Mouse (Mus musculus) kidney, postnatal 0 days (tissue): ENCODE measurements around the gene Gabra1. TPM values are rescaled to one million over a fixed set of nuclear protein-coding genes. Genes with fewer than 3 reads are reported as not detected.

Experiments
- ATAC-seq: fragments of 200-750 bp; cut with Nextera tagmentation; replicated peaks from 2 replicates; pipeline ENCODE4 v1.8.0; 2017; ENCODE audit warnings: low read depth, moderate number of reproducible peaks, moderate TSS enrichment, moderate library complexity; ENCODE audit not compliant: low FRiP score
- DNase-seq: peaks from one replicate; pipeline ENCODE4 v3.0.0-alpha.2; 2016; ENCODE audit warnings: low spot score
- H3K27ac ChIP-seq: fragments of 300-500 bp; sonication (generic); 2 replicates; pipeline ENCODE4 v1.5.1; 2014; ENCODE audit warnings: mild to moderate bottlenecking
- H3K27me3 ChIP-seq: fragments of 300-500 bp; sonication (generic); 2 replicates; pipeline ENCODE4 v1.6.1; 2014; ENCODE audit warnings: low read length, mixed read lengths; ENCODE audit not compliant: insufficient read depth
- H3K36me3 ChIP-seq: fragments of 300-500 bp; sonication (generic); 2 replicates; pipeline ENCODE4 v1.6.1; 2014; ENCODE audit warnings: low read length, mixed read lengths; ENCODE audit not compliant: insufficient read depth
- H3K4me1 ChIP-seq: fragments of 300-500 bp; sonication (generic); replicated peaks from 2 replicates; pipeline ENCODE4 v1.6.1; 2014; ENCODE audit warnings: antibody characterized with exemption, low read length, mixed read lengths; ENCODE audit not compliant: insufficient read depth
- H3K4me2 ChIP-seq: fragments of 300-500 bp; sonication (generic); 2 replicates; pipeline ENCODE4 v1.6.1; 2014; ENCODE audit warnings: mild to moderate bottlenecking, low read length, moderate library complexity, mixed read lengths
- H3K4me3 ChIP-seq: fragments of 300-500 bp; sonication (generic); replicated peaks from 2 replicates; pipeline ENCODE4 v1.5.1; 2014; ENCODE audit warnings: low read depth, low read length
- H3K9ac ChIP-seq: fragments of 300-500 bp; sonication (generic); 2 replicates; pipeline ENCODE4 v1.6.1; 2014; ENCODE audit warnings: low read depth, low read length
- H3K9me3 ChIP-seq: fragments of 300-500 bp; sonication (generic); replicated peaks from 2 replicates; pipeline ENCODE4 v1.6.1; 2016; ENCODE audit warnings: low read length, inconsistent platforms, mixed read lengths
- CTCF ChIP-seq: IDR thresholded peaks from 2 replicates; pipeline ENCODE4 v1.5.1; 2016; ENCODE audit warnings: antibody characterized with exemption, low read depth, mild to moderate bottlenecking, moderate library complexity
- WGBS: fragments of 180-500 bp; shearing (Covaris S2); extraction: QIAGEN DNeasy Blood & Tissue Kit; methylation state at CpG from one replicate; pipeline ENCODE4 v1.1.7; 2014; 5-methylcytosine and 5-hydroxymethylcytosine counted together
- polyA plus RNA-seq: library from polyadenylated mRNA; unstranded; fragments of >200 nt; fragmentation: Nextera tagmentation; extraction: Ambion mirVana; gene quantifications from 2 replicates; pipeline ENCODE4 v1.2.1, GENCODE M21; 2015

Gene Gabra1
- polyA plus RNA-seq, 1 experiment from 2014 or later: 0.68 TPM

DNA sequence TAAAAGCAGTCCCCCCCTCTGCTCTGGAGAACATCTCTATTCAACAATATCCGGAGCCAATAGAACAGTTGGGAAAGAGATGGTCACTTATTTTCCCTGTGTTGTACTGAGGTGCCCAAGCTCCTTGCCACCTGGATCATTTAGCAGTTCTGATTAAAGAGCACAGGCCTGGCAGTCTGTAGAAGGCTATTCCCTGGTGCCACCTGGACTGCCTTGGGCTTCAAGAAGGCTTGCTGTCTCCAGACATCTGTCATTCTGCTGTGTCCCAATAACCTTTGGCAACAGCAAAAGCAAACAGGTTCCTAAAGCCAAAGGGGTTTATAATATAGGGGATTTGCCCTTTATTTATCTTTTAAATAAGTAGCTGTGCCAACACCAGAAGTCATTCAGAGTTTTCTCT, 65.8 kb downstream of the Gabra1 start:
- no peak for TF ChIP-seq CTCF
- Histone ChIP-seq H3K9ac (no peak overlapping the region), H3K9me3 (no peaks in the 10 kb centered on the region), H3K27ac (no peak overlapping the region), H3K36me3 (no peaks in the 10 kb centered on the region), H3K4me3 (no peak overlapping the region), H3K4me2 (no peak overlapping the region), H3K27me3 (no peaks in the 10 kb centered on the region), H3K4me1 (no peaks in the 10 kb centered on the region)
- DNase-seq (no peak), ATAC-seq (no peak)
- 95% methylated on average over 1 of the region's 1 CpGs for WGBS

DNA sequence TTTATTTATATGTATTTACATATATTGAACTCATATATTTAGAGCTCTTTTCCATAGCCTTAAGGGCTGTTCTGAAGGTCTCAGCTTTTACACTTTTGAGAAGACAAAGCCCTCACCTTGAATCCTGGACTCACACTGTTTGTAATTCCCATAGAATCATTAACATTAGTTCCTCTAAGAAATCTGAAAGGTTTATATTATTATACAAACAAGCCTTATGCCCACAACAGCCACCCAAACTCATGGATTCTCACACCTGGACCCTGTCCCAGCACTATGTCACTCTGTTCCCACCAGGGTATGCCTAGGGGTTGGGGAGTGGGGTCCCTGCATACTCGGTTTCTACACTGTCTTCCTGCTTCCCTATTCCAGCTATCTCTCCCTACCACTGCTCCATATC, 72.7 kb downstream of the Gabra1 start:
- no peaks in the 10 kb centered on the region for H3K4me1 ChIP-seq

DNA sequence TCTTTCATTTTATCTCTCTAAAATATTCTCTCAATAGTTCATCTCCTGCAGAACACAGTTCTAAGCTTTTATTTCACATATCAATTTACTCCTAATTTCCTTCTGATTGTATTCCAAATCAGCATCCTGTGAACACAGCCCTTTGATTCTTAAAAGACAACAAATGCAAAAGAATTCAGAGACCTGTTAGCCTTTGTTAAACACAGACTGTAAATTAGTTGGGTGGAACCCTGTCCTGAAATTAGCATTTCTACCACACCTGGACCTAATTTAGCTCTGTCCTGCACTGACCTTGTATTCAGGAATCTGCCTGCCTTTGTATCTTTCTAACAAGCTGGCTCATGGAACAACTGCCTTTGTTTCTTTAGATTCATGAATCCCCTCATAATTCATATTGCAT, 73.1 kb downstream of the Gabra1 start:
- Histone ChIP-seq H3K4me2 (no peak overlapping the region), H3K36me3 (no peaks in the 10 kb centered on the region), H3K4me1 (no peaks in the 10 kb centered on the region), H3K9me3 (no peaks in the 10 kb centered on the region), H3K27me3 (no peaks in the 10 kb centered on the region), H3K27ac (no peak overlapping the region), H3K9ac (no peak overlapping the region), H3K4me3 (no peak overlapping the region)
- ATAC-seq (no peak), DNase-seq (no peak)
- TF ChIP-seq CTCF: no peak

More for the DNA sequence above, 72.7 kb downstream of the Gabra1 start:
- no peak for TF ChIP-seq CTCF
- DNase-seq (no peak), ATAC-seq (no peak)
- Histone ChIP-seq H3K4me3 (no peak overlapping the region), H3K9me3 (no peaks in the 10 kb centered on the region), H3K4me2 (no peak overlapping the region), H3K9ac (no peak overlapping the region), H3K27ac (no peak overlapping the region), H3K36me3 (no peaks in the 10 kb centered on the region), H3K27me3 (no peaks in the 10 kb centered on the region)
- 57% methylated on average over 1 of the region's 1 CpGs for WGBS

DNA sequence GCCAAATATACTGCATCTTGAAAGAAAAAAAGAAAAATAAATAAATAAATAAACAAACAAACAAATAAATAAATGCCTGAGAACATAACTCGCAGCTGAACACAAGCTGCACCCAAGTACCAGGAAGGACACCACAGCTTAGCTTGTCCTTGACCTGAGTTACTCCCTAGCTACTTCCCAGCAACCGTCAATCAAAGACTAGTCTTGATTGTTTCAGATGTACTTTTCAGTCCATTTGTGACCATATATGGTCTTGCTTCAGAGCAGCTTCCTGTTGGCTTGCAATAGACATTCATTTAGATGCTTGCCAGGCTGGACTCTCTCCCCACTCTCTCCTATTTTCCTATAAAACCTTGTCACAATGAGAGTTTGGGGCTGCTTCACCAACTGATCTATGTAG, 87.2 kb downstream of the Gabra1 start:
- no peak for DNase-seq
- Histone ChIP-seq H3K9me3 (no peaks in the 10 kb centered on the region), H3K36me3 (no peaks in the 10 kb centered on the region), H3K4me3 (no peak overlapping the region), H3K27me3 (no peaks in the 10 kb centered on the region), H3K4me2 (no peak overlapping the region), H3K9ac (no peak overlapping the region), H3K4me1 (no peaks in the 10 kb centered on the region), H3K27ac (no peak overlapping the region)
- 86% methylated on average over 2 of the region's 2 CpGs for whole genome bisulfite sequencing
- TF ChIP-seq CTCF: no peak
- ATAC-seq: no peak

Other genes starting within 250 kb of the Gabra1 start
- gene Gabrg2, start 182.1 kb downstream of the Gabra1 start, polyA plus RNA-seq: 0.07 TPM in 1 of 2 replicates, not detected in the other
- gene Gabra6, start 138.1 kb upstream of the Gabra1 start, polyA plus RNA-seq: not detected in 2 replicates
- 0.37 and 0.50 TPM in 2 replicates for gene Gabrb2, start 236.8 kb upstream of the Gabra1 start, polyA plus RNA-seq